Mouse (Mus musculus) cerebellum, adult 2 months (tissue): ENCODE results near the gene Dock11.

ENCODE experiments used
- CTCF ChIP-seq: fragments of 200-500 bp; IDR thresholded peaks from 2 replicates; pipeline ENCODE4 v1.5.1; 2011; ENCODE audit warnings: low read depth, mild to moderate bottlenecking, control low read depth, low read length, moderate library complexity, borderline replicate concordance; ENCODE audit not compliant: insufficient read depth
- POLR2A ChIP-seq: fragments of 200-500 bp; IDR thresholded peaks from 2 replicates; pipeline ENCODE4 v1.6.1; 2011; ENCODE audit warnings: low read length, control low read depth, borderline replicate concordance; ENCODE audit not compliant: insufficient read depth

DNA sequence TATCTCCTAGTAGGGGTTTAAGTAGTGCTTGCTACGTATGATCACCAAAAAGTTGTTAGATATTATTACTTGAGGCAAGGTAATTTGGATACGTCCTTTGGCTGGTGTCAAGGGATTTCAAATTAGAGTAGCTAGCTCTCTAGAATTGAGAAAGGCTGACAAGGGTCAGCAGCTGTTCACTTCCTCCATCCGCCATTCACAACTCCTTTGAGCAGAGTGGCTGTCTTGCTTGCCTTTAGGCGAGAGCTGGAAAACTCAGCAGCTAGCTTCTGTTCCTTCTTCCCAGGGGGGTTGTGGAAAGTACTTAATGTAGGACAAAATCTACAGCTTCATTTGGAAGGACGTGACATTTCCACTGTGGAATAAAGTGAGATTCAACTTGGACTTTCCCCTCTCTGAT is 3.7 kb downstream of the Dock11 start:
- TF ChIP-seq CTCF (no peak), POLR2A (no peak)
